Mouse (Mus musculus) CD4-positive, CD25-positive, alpha-beta regulatory T cell, adult 2 months (primary cell): ENCODE data around the gene Cib2.
"Not testable (repeated sequence)": the region's sequence is repeated elsewhere in the genome, so short reads cannot be mapped to it uniquely, and the experiment has no call there.

Experiments used
- DNase-seq: peaks from one replicate; pipeline ENCODE4 v3.0.0-alpha.2; 2012; ENCODE audit warnings: low read depth, low spot score

Cib2 gene

GRCm38 (mm10) chr9:54559771-54560471 is at the start of gene Cib2:
Gene Cib2, minus strand, starts transcription at chr9:54560218.
- peak; percentile 79 for DNase-seq

- DNase-seq: peak; percentile 51
Observed at GRCm38 (mm10) chr9:54604886-54605285, 44.9 kb upstream of the Cib2 start.

DNA sequence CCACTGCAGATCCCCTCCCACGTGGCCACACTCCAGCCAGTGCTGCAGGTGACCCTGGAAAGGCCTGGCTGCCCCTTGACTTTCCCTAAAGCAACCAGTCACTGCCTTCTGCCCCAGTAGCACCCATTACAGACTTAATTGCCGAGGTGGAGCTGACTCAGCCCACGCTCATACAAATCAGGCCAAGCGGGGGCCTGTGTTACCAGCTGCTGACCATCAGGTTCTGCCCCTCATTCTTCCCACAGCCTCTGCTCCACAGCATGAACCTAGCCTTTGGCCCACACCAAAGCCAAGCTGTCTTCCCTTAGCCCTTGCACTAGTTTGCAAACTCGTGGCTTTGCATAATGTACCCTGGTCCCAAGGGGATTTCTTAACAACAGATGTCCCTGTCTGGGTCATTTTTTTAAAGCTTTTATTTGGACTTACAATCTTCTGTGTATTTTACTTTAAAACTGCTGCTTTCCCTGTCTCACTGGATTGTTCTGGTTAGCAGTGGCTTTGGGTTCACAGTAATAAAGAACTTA is 44.2 kb upstream of the Cib2 start:
- DNase-seq: no peak

GRCm38 (mm10) chr9:54602916-54603315 is 42.9 kb upstream of the Cib2 start:
- no peak for DNase-seq

GRCm38 (mm10) chr9:54602386-54602785 is 42.4 kb upstream of the Cib2 start:
- no peak for DNase-seq

GRCm38 (mm10) chr9:54596752-54597465 is 36.9 kb upstream of the Cib2 start:
- DNase-seq: no peak

- DNase-seq: not testable (repeated sequence)
Observed at GRCm38 (mm10) chr9:54593652-54594051, 33.6 kb upstream of the Cib2 start.

DNA sequence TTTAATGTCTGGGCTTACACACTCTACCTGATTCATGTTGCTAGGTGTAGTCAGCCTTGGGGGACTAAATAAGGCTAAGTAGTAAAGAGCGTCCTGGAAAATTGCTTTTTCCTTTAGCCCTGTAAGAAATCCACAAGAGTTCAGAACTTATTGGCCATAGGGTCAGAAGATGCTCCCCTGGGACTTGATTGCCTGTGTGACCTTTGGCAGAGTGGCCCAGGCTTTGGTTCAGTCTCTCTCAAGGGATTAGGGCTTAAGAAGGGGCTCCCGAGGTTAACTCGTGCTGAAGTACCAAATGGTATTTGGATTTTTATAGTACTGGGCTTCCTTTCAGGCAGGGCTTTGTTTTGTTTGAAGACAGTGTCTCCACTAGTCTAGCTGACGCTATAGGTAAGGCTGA is 27.8 kb upstream of the Cib2 start:
- no peak for DNase-seq

DNA sequence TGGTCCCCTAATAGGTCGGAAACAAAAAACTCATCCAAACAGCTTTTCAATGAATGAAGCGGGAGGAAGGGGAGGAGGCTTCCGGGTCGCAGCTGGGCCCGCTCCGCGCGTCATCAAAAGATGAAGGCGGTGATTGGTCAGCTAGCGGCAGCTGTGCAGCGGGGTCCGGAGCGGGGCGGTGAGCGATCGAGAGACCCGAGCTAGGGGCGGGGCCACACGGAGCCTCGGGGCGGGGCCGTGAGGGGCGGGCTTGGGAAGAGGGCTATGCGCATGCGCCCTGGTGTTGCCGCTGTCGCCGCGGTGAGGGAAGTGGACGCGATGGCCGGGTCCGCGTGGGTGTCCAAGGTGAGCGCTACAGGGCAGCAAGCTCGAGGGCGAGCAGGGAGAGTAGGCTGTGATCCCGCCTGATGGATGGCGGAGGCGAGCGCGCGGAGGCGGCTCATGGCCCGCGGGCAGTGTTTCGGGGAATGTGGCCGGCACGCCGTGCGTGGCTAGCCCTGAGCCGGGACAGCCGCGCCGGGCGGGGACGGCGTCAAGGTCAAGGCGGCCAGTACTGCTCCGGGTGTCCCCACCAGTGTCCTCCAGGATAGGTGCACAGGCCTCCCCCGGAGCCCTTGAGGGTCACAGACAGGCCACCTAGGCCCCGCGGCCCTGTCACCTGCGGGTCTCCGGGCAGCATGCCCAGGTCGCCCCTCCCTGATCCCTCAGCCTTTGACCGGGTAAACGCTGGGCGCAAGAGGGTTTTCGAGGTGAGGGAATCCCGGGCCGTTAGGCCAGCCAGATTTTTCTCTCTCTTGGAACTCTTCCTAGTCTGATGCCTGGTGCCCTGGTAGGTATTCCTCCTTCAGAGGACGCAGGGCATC is 26.4 kb upstream of the Cib2 start, which contains the start of gene Idh3a:
Gene Idh3a, plus strand, starts transcription at position 136 of the 863 bp plus-strand sequence.
- peak; percentile 99 for DNase-seq

- DNase-seq: no peak
Observed at GRCm38 (mm10) chr9:54585839-54586198, 25.8 kb upstream of the Cib2 start.

DNA sequence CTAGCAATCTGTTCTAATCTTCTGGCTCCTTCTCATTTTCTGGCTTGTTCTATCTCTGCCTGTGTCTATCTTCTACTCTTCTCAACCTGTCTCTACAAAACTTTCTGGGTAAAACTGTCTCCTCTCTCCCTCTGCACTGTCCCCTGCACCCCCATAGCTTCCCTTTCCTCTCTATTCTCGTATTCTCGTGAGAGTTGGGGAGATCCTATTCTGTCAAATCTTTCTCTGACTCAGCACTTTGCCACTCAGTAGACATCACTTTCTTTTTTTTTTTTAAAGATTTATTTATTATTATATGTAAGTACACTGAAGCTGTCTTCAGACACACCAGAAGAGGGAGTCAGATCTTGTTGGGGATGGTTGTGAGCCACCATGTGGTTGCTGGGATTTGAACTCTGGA is 24.1 kb upstream of the Cib2 start:
- not testable (repeated sequence) for DNase-seq

DNA sequence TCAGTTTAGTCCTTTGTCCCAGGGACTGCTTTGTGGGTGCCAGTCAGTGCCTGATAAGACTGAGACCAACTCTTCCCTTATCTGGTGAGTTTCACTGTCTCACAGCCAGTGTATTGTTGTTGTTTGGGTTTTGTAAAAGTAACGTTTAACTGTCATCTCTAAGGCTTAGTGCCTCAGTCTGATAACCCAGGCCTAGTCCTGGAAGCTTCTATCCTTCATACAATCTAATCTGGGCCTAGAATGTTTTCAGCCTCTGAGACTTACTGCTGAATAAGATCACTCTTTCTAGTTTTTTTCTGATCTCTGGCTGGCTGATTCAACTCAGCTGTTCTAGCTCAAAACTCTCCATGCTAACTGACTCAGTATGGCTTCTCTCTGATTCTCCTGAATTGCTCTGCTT is 23.7 kb upstream of the Cib2 start:
- DNase-seq: no peak

- no peak for DNase-seq
Observed at GRCm38 (mm10) chr9:54571130-54571839, 11.3 kb upstream of the Cib2 start.

DNA sequence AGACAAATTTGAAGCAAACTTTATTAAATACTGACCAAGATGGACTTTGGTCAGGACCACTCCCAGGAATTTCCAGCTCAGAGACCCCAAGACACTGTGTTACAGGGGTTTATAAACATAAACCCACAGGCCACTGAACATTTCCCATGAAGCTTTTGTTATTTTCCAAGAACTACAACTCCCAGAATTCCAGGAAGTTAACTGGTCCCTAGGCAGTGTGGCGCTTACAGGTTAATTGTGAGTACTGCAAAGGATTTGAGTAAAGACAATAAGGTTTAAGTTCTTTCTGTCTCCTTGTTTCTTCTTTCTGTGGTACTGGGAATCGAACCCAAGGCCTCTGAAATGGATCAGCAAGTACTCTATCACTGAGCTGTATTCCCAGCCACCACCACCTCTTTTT is 8.7 kb upstream of the Cib2 start:
- no peak for DNase-seq

GRCm38 (mm10) chr9:54566958-54567357 is 6.9 kb upstream of the Cib2 start:
- DNase-seq: no peak

- no peak for DNase-seq
Observed at GRCm38 (mm10) chr9:54560831-54561601, 998 bp upstream of the Cib2 start.

GRCm38 (mm10) chr9:54558731-54559130 is 1.3 kb downstream of the Cib2 start:
- no peak for DNase-seq

DNA sequence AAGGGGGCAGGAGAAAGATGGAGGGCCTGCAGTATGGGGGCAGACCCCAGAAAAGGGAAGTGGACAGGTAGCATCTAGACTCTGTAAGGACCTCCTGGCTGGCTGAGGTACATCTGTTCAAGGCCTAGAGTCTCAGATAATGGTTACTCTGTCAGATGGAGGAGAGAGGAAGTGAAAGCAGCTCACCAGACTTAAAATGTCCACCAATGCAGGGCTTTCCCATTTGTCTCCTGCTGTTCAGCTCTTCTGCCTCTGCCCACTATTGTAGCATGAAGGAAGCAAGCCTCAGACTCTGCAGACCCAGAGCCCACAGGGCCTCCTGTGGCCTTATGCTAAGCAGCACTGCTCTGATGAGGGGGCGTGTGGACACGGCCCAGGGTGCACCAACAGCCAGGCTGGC is 5.0 kb downstream of the Cib2 start:
- DNase-seq: no peak

GRCm38 (mm10) chr9:54552409-54552808 is 7.6 kb downstream of the Cib2 start:
- DNase-seq: peak; percentile 52

- DNase-seq: no peak
Observed at GRCm38 (mm10) chr9:54549433-54549832, 10.6 kb downstream of the Cib2 start.

GRCm38 (mm10) chr9:54547536-54547935 is 12.5 kb downstream of the Cib2 start:
- peak; percentile 71 for DNase-seq
